Mouse (Mus musculus) stomach, postnatal 0 days (tissue): ENCODE measurements around the gene 4930507D05Rik.

Source experiments
- CTCF ChIP-seq: IDR thresholded peaks from 2 replicates; pipeline ENCODE4 v1.5.1; 2016; ENCODE audit warnings: antibody characterized with exemption, low read depth, mild to moderate bottlenecking, moderate library complexity
- EP300 ChIP-seq: optimal IDR thresholded peaks from 2 replicates; pipeline ENCODE3; 2016; ENCODE audit warnings: antibody characterized with exemption

DNA sequence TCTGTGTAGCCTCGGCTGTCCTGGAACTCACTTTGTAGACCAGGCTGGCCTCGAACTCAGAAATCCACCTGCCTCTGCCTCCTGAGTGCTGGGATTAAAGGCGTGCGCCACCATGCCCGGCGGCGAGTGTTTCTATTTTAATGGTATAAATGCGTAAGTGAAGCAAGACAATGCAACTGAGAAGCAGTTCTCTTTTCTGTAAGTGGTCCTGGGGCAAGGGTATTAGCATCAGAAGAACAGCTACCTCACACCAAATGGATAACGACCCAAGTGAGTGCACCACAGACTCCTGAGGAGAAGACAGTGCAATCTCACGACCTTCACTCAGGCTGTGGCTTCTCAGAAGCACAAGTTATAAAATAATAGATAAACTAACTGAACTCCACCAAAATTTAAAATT is 25.7 kb downstream of the 4930507D05Rik start:
- TF ChIP-seq EP300 (no peak), CTCF (no peak)
